Mouse (Mus musculus) stomach, postnatal 0 days (tissue): ENCODE data around the gene Gopc. TPM values are rescaled to one million over a fixed set of nuclear protein-coding genes. Genes with fewer than 3 reads are reported as not detected.

Experiments
- ATAC-seq: fragments of 200-750 bp; cut with Nextera tagmentation; 2 replicates; pipeline ENCODE4 v1.8.0; 2017; ENCODE audit not compliant: low FRiP score, low TSS enrichment
- DNase-seq: peaks from one replicate; pipeline ENCODE4 v3.0.0-alpha.2; 2016; ENCODE audit warnings: low spot score
- H3K27ac ChIP-seq: fragments of 300-500 bp; sonication (generic); replicated peaks from 2 replicates; pipeline ENCODE4 v1.5.1; 2014; ENCODE audit warnings: mild to moderate bottlenecking, control low read depth
- H3K27me3 ChIP-seq: fragments of 300-500 bp; sonication (generic); 2 replicates; pipeline ENCODE4 v1.6.1; 2014; ENCODE audit warnings: low read length; ENCODE audit not compliant: control insufficient read depth, insufficient read depth
- H3K36me3 ChIP-seq: fragments of 300-500 bp; sonication (generic); 2 replicates; pipeline ENCODE4 v1.6.1; 2014; ENCODE audit warnings: low read length, mixed read lengths; ENCODE audit not compliant: control insufficient read depth, insufficient read depth
- H3K4me1 ChIP-seq: fragments of 300-500 bp; sonication (generic); replicated peaks from 2 replicates; pipeline ENCODE4 v1.6.1; 2014; ENCODE audit warnings: antibody characterized with exemption; ENCODE audit not compliant: control insufficient read depth, insufficient read depth
- H3K4me2 ChIP-seq: fragments of 300-500 bp; sonication (generic); replicated peaks from 2 replicates; pipeline ENCODE4 v1.6.1; 2014; ENCODE audit warnings: low read depth, mild to moderate bottlenecking, control low read depth, moderate library complexity
- H3K4me3 ChIP-seq: fragments of 300-500 bp; sonication (generic); 2 replicates; pipeline ENCODE4 v1.5.1; 2014; ENCODE audit warnings: low read depth, low read length, control low read depth
- H3K9ac ChIP-seq: fragments of 300-500 bp; sonication (generic); 2 replicates; pipeline ENCODE4 v1.6.1; 2014; ENCODE audit warnings: mild to moderate bottlenecking, low read length, control low read depth, mixed read lengths
- H3K9me3 ChIP-seq: fragments of 300-500 bp; sonication (generic); 2 replicates; pipeline ENCODE4 v1.6.1; 2016; ENCODE audit warnings: low read length; ENCODE audit not compliant: control insufficient read depth
- CTCF ChIP-seq: IDR thresholded peaks from 2 replicates; pipeline ENCODE4 v1.5.1; 2016; ENCODE audit warnings: antibody characterized with exemption, low read depth, mild to moderate bottlenecking, moderate library complexity
- EP300 ChIP-seq: optimal IDR thresholded peaks from 2 replicates; pipeline ENCODE3; 2016; ENCODE audit warnings: antibody characterized with exemption
- WGBS: fragments of 180-500 bp; shearing (Covaris S2); extraction: QIAGEN DNeasy Blood & Tissue Kit; methylation state at CpG from one replicate; pipeline ENCODE4 v1.1.7; 2014; 5-methylcytosine and 5-hydroxymethylcytosine counted together
- polyA plus RNA-seq: library from polyadenylated mRNA; unstranded; fragments of >200 nt; fragmentation: Nextera tagmentation; extraction: Ambion mirVana; gene quantifications from 2 replicates; pipeline ENCODE4 v1.2.1, GENCODE M21; 2015

Gene Gopc
- polyA plus RNA-seq, 1 experiment from 2014 or later, result 11.9 TPM

DNA sequence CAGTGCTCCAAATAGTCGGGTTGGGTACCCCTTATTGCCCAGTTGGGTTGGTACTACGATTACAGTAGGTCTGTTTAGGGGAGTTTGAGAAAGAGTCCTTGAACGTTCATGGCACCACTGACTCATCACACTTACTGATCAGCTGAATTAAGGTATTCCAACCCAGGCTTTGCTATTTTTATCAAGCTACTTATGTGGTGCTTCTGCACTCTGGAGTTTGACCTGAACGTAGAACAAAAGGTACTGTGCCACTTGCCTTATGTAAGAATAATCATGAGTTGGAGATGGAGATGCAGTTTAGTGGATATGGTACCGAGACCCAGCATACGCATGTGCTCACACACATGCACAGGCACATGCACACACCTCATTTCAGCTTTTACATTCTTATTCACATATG, 39.8 kb upstream of the Gopc start:
- no peak for ATAC-seq

DNA sequence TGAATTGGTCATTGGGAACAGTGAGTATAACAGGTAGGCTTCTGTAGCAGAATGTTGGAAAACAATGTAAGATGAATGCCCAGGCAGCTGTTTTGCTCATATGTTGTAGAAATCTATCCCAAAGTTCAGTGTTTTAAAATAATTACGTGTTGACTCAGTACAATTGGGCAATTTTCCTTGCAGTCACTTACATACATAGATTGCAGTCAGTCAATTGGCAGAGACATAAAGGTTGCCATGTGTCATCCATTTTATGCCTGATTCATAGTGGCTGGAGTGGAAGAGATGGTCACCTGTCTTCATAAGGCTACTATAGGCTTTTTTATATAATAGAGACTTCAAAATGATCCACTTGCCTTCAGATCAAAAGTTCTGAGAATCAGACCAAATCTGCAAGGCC, 38.6 kb upstream of the Gopc start:
- Histone ChIP-seq H3K27me3 (no peaks in the 10 kb centered on the region), H3K4me1 (0 out of 2 replicates have a peak, but pooled peaks cover 5% of the 10 kb centered on the region), H3K27ac (no peak overlapping the region; the same call in 1 of the 2 replicates), H3K4me3 (no peak overlapping the region), H3K36me3 (no peaks in the 10 kb centered on the region; the same call in 1 of the 2 replicates), H3K9me3 (no peaks in the 10 kb centered on the region), H3K9ac (no peak overlapping the region), H3K4me2 (no peak overlapping the region)
- DNase-seq (no peak), ATAC-seq (no peak)
- whole genome bisulfite sequencing, result 80% methylated on average over 1 of the region's 1 CpGs
- no peak for TF ChIP-seq EP300
- no peak for TF ChIP-seq CTCF

More for the DNA sequence above, 39.8 kb upstream of the Gopc start:
- Histone ChIP-seq H3K27me3 (no peaks in the 10 kb centered on the region), H3K9ac (no peak overlapping the region), H3K36me3 (no peaks in the 10 kb centered on the region; the same call in 1 of the 2 replicates), H3K27ac (no peak overlapping the region), H3K4me1 (0 out of 2 replicates have a peak, but pooled peaks cover 7% of the 10 kb centered on the region), H3K4me2 (no peak overlapping the region), H3K9me3 (no peaks in the 10 kb centered on the region), H3K4me3 (no peak overlapping the region)
- 84% methylated on average over 6 of the region's 6 CpGs for WGBS
- no peak for DNase-seq
- no peak for TF ChIP-seq EP300

DNA sequence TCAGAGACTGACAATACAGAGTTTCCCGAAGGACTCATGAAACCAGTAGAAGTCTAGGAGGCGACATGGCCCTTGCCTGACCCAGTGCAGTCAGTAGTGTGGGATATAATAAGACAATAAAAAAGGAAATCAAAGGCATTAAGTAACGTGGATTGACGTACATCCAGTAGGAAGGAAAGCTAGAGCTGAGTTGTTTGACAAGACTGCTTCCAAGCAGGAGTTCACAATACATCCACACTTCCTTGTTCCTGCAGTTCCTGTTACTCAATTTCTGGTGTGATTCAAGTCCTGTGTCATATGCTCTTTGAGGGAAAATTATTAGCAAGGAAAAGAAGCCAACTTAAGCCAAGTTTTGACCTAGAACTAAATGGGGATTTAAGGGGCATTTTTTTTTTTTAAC, 37.5 kb upstream of the Gopc start:
- DNase-seq (no peak), ATAC-seq (no peak)
- Histone ChIP-seq H3K4me3 (peak overlapping the region; percentile 96; the same call in 1 of the 2 replicates), H3K4me1 (0 out of 2 replicates have a peak, but pooled peaks cover 5% of the 10 kb centered on the region), H3K9me3 (no peaks in the 10 kb centered on the region), H3K27ac (peak overlapping the region; percentile 5; the same call in 1 of the 2 replicates), H3K27me3 (no peaks in the 10 kb centered on the region), H3K36me3 (no peaks in the 10 kb centered on the region; the same call in 1 of the 2 replicates), H3K9ac (no peak overlapping the region; the same call in 1 of the 2 replicates), H3K4me2 (peak overlapping the region; percentile 69)
- WGBS, result 52% methylated on average over 4 of the region's 4 CpGs
- no peak for TF ChIP-seq EP300
- TF ChIP-seq CTCF, result no peak

DNA sequence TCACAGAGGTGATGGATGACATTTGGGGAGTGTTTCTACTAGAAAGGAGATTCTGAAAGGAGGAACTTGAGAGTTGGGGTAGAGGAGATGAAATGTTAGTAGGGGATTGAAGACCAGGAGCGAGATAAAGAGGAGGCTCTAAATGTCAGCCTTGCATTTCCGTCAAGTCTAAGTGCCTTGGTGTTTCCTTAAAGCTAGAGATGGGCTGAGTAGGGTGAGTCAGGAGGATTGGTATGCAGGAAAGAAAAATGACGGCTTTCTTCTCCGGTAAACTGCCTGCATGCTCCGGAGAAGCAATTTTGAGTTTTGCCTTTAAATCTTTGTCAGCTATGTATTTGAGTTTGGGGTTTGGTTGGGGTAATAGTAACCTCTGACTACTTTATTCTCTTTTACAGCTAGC, 37.0 kb upstream of the Gopc start:
- peak overlapping the region; percentile 96 for H3K4me3 ChIP-seq
- no peaks in the 10 kb centered on the region for H3K9me3 ChIP-seq
- TF ChIP-seq EP300 (no peak), CTCF (no peak)
- H3K9ac ChIP-seq, result peak overlapping the region; percentile 95
- 0 out of 2 replicates have a peak, but pooled peaks cover 5% of the 10 kb centered on the region for H3K4me1 ChIP-seq
- DNase-seq, result no peak
- H3K27me3 ChIP-seq, result no peaks in the 10 kb centered on the region
- ATAC-seq, result no peak
- WGBS, result 24% methylated on average over 5 of the region's 5 CpGs
- H3K36me3 ChIP-seq, result no peaks in the 10 kb centered on the region; the same call in 1 of the 2 replicates
- H3K27ac ChIP-seq, result peak overlapping the region; percentile 5; the same call in 1 of the 2 replicates
- H3K4me2 ChIP-seq, result peak overlapping the region; percentile 69

DNA sequence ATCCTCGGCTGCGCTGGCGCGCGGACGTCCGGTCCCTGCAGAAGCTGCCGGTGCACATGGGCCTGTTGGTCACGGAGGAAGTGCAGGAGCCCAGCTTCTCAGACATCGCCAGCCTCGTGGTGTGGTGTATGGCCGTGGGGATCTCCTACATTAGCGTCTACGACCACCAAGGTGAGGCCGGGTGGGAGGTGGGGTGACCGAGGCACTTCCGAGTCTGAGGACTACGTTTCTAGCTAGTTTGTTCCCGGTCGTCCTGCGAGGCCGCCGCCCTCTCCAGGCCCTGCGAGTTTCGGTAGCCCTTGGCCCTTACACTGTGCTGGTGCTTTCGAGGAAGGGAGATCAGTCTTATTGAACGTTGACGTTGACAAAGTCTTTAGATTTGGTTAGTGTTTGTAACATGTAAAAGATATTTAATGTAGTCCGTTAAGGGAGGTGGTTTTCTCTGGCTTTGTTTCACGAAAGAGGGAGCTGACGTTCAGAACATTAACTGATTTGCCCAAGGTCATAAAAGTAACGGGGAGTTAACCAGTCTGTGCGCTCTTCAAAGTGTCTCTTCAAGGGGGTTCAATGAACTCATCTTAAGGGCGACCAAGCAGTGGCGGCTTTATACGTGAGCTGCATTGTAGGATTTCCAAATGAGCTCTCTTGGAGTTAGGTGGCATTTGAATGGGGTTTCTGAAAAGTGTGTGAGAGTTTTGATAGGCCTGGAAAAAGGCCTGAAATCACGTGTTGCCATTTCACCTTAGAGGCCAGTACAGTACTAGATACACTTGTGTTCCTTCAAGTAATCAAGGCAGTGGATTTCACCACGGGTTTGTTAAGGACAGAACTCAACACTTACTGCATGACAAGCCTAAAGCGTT, 36.3 kb upstream of the Gopc start:
- H3K9me3 ChIP-seq, result no peaks in the 10 kb centered on the region
- DNase-seq, result no peak
- TF ChIP-seq CTCF (no peak), EP300 (no peak)

More for the DNA sequence above, 36.3 kb upstream of the Gopc start:
- Histone ChIP-seq H3K4me3 (peak overlapping the region; percentile 96), H3K27me3 (no peaks in the 10 kb centered on the region), H3K4me1 (0 out of 2 replicates have a peak, but pooled peaks cover 5% of the 10 kb centered on the region), H3K27ac (peak overlapping the region; percentile 98), H3K36me3 (no peaks in the 10 kb centered on the region; the same call in 1 of the 2 replicates), H3K4me2 (peak overlapping the region; percentile 69), H3K9ac (peak overlapping the region; percentile 95)
- under 1% methylated on average over 39 of the region's 39 CpGs for WGBS
- peak; percentile 30 for ATAC-seq
